Mouse (Mus musculus) A20 (cell line): ENCODE measurements around the gene Heatr1.
A peak's percentile ranks its signal among the peaks of the same experiment; 100 is the strongest.
"Not testable (repeated sequence)": the region's sequence is repeated elsewhere in the genome, so short reads cannot be mapped to it uniquely, and the experiment has no call there.

Experiments used
- DNase-seq: peaks from one replicate; pipeline ENCODE4 v3.0.0-alpha.2; 2011; ENCODE audit warnings: low read depth, low spot score

The Heatr1 gene

DNA sequence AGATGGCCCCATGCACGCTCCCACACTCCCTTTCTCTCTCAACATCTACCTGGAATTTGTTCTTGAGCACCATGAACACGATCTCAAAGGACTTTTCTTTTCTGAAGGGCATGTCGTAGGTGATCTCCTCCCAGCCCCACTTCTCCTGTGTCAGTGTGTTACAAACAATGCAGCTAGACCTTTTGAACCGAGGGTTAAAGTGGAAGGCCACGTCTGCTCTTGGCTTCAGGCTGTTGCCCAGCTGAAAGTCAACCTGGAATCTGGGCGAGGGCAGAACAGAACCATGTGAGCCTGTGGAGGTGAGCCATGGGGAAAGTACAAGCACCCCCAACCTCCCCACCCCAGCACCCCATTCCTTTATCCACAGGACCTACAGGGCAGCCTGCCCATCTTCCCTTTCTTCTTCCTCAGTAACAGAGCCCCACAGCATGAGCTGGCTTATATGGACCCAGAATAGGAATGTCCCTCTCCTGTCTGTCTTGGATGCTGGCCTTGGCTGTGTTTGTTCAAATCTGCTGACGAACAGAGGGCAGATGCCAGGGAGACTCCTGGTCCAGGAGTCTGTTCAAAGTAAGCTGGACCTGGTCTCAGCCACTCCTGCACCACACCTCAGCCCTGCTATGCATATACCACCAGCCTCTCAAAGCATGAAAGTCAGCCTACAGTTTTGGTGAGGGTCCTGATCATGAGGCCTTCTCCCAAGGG, 60.0 kb downstream of the Heatr1 start:
- no peak for DNase-seq

DNA sequence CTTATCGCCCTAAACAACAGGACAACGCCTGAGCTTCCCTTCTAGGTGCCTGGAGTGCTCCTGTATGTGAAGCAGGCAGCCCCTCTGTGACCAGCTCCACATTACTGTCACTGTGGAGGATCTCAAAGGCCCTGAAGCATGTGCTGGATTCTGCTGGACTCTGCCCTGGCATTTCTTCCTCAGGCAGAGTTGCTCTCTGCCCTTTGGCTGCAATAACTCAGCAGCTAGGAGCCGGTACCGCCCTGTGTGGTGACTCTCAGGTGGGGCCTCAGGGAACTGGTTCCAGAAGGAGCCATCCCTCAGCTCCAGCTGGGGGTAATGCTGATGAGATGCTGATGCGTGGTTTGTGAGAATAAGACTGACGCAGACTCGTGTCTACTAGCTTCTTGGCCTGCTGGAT, 61.9 kb downstream of the Heatr1 start:
- DNase-seq = no peak

DNA sequence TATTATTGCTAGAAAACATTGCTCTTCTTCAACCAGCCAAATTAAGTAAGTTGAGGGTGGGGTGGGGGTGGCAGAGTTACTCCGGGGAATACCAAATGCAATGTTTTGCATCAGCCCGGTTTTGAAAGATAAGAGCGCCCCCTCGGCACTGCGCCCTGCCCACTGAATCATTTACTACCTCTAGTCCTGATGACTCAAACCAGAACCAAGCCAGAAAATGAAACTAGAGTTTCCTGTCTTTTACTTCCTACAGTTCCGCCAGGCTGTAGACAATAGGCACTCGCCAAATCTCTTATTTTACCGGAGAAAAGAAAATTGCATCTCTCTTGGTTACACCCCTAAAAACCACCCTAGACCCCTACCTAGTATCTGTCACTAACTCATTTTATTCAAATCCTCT, 65.6 kb downstream of the Heatr1 start:
- DNase-seq = peak; percentile 94

DNA sequence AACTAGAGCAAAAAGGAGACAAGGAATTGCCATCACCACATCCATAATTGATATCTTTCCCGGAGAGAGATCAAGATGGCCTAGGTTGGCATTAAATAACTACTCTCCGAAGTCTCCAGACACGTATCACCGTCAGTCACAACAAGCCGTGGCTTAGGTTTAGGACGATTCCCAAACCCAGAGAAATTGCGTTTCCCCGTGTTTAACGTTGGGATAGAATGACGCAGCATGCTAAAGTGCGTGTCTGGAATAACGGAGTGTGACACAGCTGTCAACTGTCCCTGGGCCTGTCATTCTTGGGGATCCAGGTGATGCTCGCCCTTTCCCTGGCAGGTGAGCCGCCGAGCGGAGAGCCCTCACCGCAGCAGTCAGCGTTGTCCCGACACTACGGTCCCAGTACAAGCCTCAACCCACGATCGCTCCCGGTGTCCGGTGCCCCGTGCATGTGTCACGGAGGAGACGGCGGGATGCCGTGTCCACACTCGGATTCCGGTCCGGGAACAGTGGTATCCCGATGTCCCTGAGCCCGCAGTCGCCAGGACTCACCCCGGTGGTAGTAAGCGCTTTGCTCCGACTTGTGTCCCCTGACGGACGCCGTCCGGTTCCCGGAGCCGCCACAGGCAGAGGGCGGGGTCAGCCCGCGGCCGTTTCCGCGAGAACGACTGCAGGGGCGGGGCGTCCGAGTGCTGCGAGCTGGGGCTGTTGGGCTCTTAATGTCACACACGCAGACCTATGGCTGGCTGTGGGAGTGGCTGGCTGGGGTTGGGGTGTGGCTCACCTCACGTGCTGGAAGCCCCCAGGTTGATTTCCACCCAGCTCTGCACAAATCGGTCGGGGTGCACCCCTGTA, 66.3 kb downstream of the Heatr1 start:
- DNase-seq = peak; percentile 99

DNA sequence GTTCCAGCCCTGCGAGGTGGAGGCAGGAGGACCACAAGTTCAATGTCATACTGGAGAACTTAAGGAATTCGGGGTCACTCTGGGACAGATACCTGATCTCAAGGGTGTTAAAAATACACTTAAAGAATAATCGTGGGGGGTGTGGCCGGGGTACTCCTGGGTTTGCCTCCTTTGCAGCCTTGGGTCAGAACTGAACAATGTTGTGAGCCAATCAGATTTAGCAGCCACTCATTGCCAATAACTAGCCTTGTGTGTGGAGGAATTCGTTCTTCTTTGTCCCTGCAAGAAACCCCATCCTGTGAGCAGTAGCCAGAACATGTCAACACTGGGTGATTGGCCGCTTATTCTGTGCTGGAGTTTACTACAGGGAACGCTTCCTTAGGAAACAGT, 66.9 kb downstream of the Heatr1 start:
- DNase-seq = no peak

DNA sequence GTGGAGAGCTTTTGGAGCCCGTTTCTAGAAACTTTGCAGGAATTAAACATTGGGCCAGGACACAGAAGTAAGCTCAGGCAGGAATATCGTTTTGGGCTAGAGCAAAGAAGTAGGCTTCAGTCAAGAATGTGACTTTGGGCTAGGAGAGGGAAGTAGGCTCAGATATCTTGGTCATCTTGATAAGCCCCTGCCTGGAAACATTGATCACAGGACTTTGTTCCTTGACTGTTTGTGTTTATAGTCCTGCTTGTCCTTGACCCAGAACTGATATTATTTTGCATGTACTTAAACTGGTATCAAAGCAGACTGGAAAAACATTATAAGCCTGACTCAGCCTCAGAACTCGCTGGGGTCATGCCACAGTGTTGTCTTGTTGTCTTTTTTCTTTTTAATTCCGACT, 67.8 kb downstream of the Heatr1 start:
- DNase-seq = no peak

DNA sequence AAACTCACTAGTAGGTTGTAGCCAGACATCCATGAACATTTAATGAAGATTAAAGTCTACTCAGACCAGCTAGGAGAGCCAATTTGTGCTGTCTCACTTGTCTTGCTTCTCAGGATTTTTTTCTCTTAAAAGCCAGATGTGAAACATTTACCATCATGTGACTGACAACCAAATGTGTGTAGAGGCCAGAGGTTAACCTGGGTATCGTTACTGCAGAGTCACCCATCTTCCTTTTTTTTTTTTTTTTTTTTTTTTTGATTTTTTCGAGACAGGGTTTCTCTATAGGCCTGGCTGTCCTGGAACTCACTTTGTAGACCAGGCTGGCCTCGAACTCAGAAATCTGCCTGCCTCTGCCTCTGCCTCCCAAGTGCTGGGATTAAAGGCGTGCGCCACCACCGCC, 69.3 kb downstream of the Heatr1 start:
- not testable (repeated sequence) for DNase-seq

DNA sequence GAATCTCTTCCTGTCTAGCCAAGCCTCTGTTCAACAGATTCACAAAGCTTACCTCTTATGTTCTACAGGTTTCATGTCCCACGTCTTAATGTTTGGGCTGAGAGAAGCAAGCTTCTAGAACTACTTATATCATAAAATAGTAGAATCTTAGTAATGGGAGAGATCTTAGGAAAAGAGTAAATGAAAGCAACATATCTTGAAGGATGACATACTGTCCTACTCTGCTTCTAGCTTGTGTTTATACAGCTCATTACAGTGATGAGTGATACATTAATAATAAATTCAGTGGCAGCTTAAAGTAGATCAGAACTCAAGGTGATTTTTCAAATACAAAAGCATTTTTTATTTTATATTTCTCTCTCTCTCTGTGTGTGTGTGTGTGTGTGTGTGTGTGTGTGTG, 70.0 kb downstream of the Heatr1 start, which contains the start of gene Lgals8:
Gene Lgals8 (minus strand): TSS at position 101 of the 400 bp plus-strand sequence.
- DNase-seq = no peak

DNA sequence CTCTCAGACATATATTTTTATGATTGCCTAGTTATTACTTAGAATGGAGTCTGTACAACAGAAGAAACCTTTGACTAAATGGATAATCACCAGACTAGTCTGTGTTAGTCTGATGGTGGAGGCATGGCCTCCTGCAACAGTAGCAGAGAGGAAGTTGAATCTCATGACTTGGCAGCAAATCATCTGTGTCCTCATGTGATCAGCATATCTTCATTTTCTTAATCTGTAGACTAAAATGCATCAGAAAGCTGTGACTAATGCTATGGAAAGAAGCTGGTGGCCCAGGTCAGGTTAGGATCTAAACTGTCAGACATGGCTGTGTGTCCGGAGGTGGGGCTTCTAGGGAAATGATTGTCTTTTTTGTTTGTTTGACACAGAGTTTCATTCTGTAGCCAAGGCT, 73.7 kb downstream of the Heatr1 start:
- DNase-seq = peak; percentile 73

DNA sequence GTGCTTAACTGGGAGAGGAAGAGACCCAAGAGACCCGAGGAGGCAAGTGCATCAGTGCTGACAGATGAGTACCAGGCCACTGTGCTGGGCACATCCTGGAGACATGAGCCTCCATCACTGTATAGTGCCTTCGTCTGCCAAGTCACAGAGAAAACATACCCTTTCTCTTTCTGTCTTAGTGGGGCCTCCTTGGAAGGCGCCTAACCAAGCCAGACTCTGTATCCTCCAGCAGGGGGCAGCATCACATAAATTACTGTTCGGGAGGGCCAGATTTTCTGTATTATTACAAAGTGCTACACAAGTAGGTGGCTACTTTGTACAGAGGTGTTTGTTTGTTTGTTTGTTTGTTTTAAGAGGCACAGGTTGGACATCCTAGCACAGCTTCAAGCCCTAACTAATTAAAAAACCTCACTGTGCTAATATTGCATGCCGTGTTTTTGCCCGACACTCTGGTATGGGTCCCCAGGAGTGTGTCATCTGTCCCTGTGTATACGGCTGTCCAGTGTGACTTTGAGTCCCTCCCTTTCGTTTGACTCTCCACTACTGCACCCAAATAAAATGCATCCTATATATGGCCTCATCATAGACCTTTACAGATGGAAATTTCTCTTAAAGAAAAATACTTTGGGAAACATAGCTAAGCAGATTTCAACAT, 79.0 kb downstream of the Heatr1 start:
- peak; percentile 87 for DNase-seq

DNA sequence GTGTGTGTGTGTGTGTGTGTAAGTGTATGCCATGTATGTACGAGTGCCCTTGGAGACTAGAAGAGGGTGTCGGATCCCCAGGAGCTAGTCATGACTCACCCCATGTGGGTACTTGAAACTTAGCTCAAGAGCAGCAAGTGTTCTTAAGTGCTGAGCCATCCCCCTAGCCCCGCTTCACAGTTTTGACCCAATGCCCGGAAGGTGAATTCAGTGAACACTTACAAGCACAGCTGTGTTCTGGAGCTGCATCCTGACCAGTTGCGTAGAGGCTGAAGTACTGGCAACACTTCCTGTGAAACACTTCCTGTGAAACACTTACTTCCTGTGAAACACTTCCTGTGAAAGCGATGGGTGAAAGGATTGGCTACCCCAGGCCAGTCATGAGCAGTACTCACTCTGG, 80.4 kb downstream of the Heatr1 start:
- peak; percentile 31 for DNase-seq

DNA sequence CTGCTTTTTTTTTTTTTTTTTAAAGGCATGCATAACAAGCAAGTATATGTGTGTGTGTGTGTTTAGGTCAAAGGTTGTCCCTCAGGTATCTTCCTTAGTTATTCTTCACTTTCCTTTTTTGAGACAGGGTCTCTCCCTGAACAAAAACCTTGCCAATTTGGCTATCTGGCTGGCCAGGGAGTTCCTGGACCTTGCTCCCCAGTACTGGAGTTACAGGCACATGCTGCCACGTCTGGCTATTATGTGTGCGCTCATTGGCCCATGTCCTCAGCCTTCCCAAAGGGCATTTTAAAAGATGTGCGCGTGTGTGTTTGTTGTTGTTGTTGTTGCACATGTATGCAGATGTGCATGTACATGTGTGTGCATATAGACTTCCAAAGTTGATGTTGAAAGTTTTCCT, 82.1 kb downstream of the Heatr1 start:
- no peak for DNase-seq

DNA sequence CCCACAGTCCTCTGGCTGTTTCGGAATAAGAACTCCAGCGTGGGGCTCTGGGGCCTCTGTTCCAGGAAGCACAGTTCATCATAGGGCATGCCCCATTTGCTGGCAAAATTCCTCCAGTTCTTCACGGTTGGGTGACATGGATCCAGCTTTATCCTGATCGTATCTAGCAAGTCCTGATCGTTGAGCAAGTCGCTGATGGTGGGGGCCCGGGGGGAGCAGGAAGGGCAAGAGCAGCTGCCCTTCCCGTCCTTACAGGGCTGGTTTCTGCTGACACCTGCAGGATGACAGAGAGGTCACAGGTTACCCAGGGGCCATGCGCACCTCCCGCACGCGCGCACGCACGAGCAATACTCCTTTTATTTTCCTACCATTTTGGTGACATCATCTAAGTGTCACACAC, 83.5 kb downstream of the Heatr1 start:
- DNase-seq = no peak

DNA sequence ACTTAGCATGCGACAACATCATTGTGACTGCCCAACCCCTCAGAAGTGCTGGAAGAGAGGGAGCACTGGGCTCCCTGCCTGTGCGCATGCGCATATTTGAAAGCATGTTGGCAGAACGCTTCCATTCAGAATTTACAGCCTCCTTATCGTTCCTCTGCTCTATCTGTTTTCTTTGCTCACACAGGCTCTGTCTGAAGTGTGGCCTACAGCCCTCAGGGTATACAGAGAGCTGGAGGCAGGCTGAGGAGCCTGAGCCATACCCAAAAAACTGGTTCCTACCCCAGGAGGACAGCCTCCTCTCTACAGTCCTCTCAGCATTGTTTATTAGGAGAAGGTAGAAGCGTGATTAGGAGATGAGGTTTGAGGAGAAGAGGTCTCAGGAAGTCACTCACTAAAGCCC, 85.0 kb downstream of the Heatr1 start:
- no peak for DNase-seq

DNA sequence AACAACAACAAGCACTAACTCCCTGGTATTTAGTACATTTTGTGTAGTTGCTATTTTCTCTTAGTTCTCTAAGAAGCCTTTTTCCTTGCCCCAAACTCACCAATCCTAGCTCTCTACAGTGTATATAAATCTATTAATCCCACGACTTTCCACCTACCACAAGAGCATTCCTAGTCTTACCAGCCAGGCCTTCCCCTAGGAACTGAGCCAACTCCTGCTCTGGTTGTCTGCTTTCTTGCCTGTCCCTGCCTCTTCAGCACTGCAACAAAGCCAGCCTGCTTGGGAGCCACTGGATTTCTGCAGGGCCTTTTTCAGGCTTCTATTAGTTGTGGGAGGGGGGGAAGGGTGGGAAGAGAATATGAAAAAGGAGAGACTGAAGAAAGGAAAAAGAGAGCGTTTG, 90.4 kb downstream of the Heatr1 start:
- no peak for DNase-seq

DNA sequence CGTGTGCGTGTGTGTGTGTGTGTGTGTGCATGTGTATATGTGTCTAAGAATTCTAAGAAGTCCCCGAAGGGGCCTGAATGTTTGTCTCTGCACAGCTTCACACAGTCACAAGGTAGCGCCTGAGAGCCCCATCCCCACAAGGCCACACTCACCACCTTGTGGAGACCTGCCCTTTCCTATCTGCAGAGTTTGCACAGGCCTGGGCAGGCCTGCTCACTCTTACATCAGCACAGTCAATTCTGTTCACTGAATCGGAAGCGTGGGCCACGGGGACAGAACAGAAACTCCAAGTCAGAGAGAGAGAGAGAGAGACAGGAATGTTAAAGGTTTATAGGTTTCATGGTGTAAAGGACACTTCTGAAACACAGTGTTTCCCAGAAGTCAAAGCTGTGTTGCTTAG, 90.8 kb downstream of the Heatr1 start:
- DNase-seq = no peak
